Mouse (Mus musculus): ENCODE measurements at regions not wholly inside any gene's neighbourhood (a gene's known extent, or its start where the extent isn't known, plus 50 kb on each side); places are given as distances from the start of the nearest gene placed in this dataset.
"Not testable (repeated sequence)": the region's sequence is repeated elsewhere in the genome, so short reads cannot be mapped to it uniquely, and the experiment has no call there.

- ATAC-seq (ENCODE audit: insufficient number of reproducible peaks, low FRiP score, low TSS enrichment): no peak
Measured at GRCm38 (mm10) chr10:57163359-57163758, 322.8 kb upstream of the Hsf2 start.

- ATAC-seq (ENCODE audit: insufficient number of reproducible peaks, low FRiP score, low TSS enrichment): no peak
Measured at GRCm38 (mm10) chr10:57183560-57183959, 302.6 kb upstream of the Hsf2 start.

- no peak for ATAC-seq (ENCODE audit: insufficient number of reproducible peaks, low FRiP score, low TSS enrichment)
Measured at GRCm38 (mm10) chr10:57210701-57211100, 275.5 kb upstream of the Hsf2 start.

GRCm38 (mm10) chr10:57231117-57231516 lies 255.1 kb upstream of the Hsf2 start:
- ATAC-seq (ENCODE audit: insufficient number of reproducible peaks, low FRiP score, low TSS enrichment): no peak

- ATAC-seq (ENCODE audit: insufficient number of reproducible peaks, low FRiP score, low TSS enrichment): no peak
Measured at GRCm38 (mm10) chr10:57281220-57281619, 205.0 kb upstream of the Hsf2 start.

GRCm38 (mm10) chr10:57282896-57283295 lies 203.3 kb upstream of the Hsf2 start:
- no peak for ATAC-seq (ENCODE audit: insufficient number of reproducible peaks, low FRiP score, low TSS enrichment)

GRCm38 (mm10) chr10:57291596-57291995 lies 194.6 kb upstream of the Hsf2 start:
- ATAC-seq (ENCODE audit: insufficient number of reproducible peaks, low FRiP score, low TSS enrichment): no peak

GRCm38 (mm10) chr10:57313799-57314198 lies 172.4 kb upstream of the Hsf2 start:
- ATAC-seq (ENCODE audit: insufficient number of reproducible peaks, low FRiP score, low TSS enrichment): peak; percentile 78

- no peak for ATAC-seq (ENCODE audit: insufficient number of reproducible peaks, low FRiP score, low TSS enrichment)
Measured at GRCm38 (mm10) chr10:57317067-57317466, 169.1 kb upstream of the Hsf2 start.

GRCm38 (mm10) chr10:57319171-57319570 lies 167.0 kb upstream of the Hsf2 start:
- ATAC-seq (ENCODE audit: insufficient number of reproducible peaks, low FRiP score, low TSS enrichment): no peak

- no peak for ATAC-seq (ENCODE audit: insufficient number of reproducible peaks, low FRiP score, low TSS enrichment)
Measured at GRCm38 (mm10) chr10:57322717-57323424, 163.3 kb upstream of the Hsf2 start.

GRCm38 (mm10) chr10:57324226-57324625 lies 162.0 kb upstream of the Hsf2 start:
- ATAC-seq (ENCODE audit: insufficient number of reproducible peaks, low FRiP score, low TSS enrichment): no peak

- ATAC-seq (ENCODE audit: insufficient number of reproducible peaks, low FRiP score, low TSS enrichment): not testable (repeated sequence)
Measured at GRCm38 (mm10) chr10:57362781-57363180, 123.4 kb upstream of the Hsf2 start.
